Mouse (Mus musculus): ENCODE data around the gene Ak8. TPM values are rescaled to one million over a fixed set of nuclear protein-coding genes. Genes with fewer than 3 reads are reported as not detected.

Ak8 gene
- polyA plus RNA-seq, 1 experiment = 4.5 TPM

Other genes starting within 250 kb of the Ak8 start
- 1.1 and 2.7 TPM in 2 replicates for gene 1700007K13Rik, start 233.8 kb upstream of the Ak8 start, polyA plus RNA-seq (2012; rRNA removed)
- gene Mrps2, start 232.1 kb upstream of the Ak8 start, polyA plus RNA-seq (2012; rRNA removed) = 31.1 and 36.4 TPM in 2 replicates
- 3.4 TPM in 2 replicates for gene Gbgt1, start 203.3 kb upstream of the Ak8 start, polyA plus RNA-seq (2012; rRNA removed)
- gene Gm10134, start 194.1 kb upstream of the Ak8 start, polyA plus RNA-seq (2012; rRNA removed) = 0.89 TPM in 1 of 2 replicates, not detected in the other
- gene Ralgds, start 187.0 kb upstream of the Ak8 start, polyA plus RNA-seq (2012; rRNA removed) = 90.6 and 93.6 TPM in 2 replicates
- gene Cel, start 136.8 kb upstream of the Ak8 start, polyA plus RNA-seq (2012; rRNA removed) = 0.48 and 1.6 TPM in 2 replicates
- 17.3 and 18.2 TPM in 2 replicates for gene Gtf3c5, start 116.4 kb upstream of the Ak8 start, polyA plus RNA-seq (2012; rRNA removed)
- 2.1 and 3.0 TPM in 2 replicates for gene Gfi1b, start 78.2 kb upstream of the Ak8 start, polyA plus RNA-seq (2012; rRNA removed)
- gene Tsc1, start 58.9 kb upstream of the Ak8 start, polyA plus RNA-seq (2012; rRNA removed) = 28.7 and 29.3 TPM in 2 replicates
- 11.4 and 15.2 TPM in 2 replicates for gene Spaca9, start 437 bp upstream of the Ak8 start, polyA plus RNA-seq (2012; rRNA removed)
- gene Gtf3c4, start 140.2 kb downstream of the Ak8 start, polyA plus RNA-seq (2012; rRNA removed) = 7.9 and 8.6 TPM in 2 replicates
- gene Ddx31, start 140.2 kb downstream of the Ak8 start, polyA plus RNA-seq (2012; rRNA removed) = 2.7 and 3.1 TPM in 2 replicates
- 0.10 and 0.11 TPM in 2 replicates for gene Barhl1, start 216.5 kb downstream of the Ak8 start, polyA plus RNA-seq (2012; rRNA removed)

Measured in gonadal fat pad, adult 2 months (tissue).